Mouse (Mus musculus) right cerebral cortex, adult 2 months (tissue): ENCODE results near the gene Diaph2.
A peak's percentile ranks its signal among the peaks of the same experiment; 100 is the strongest.
"Not testable (repeated sequence)": the region's sequence is repeated elsewhere in the genome, so short reads cannot be mapped to it uniquely, and the experiment has no call there.

ENCODE experiments used
- DNase-seq, 2 experiments: peaks; one replicate each; pipeline ENCODE4 v3.0.0; 2021 to 2022; ENCODE audit warnings: low spot score in 2 of 2

Diaph2 gene

DNA sequence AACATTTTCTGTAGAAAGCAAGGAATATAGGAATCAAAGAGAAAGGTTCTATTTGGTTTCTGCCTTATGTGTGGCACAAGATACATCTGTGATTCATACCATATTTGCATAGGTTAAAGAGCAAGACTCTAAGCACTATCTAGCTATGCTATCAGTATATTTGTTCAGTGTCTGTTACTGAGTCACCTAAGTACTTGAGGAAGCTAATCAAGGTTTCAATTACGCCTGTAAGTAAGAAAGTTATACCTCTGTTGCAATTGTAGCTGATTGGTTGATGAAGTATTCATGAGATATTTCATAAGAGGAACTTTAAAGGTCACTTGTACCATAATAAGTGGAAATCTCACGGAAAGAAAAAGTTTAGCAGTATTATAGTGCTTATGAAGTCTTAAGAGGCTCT lies 531.9 kb downstream of the Diaph2 start:
- DNase-seq, result no peak

DNA sequence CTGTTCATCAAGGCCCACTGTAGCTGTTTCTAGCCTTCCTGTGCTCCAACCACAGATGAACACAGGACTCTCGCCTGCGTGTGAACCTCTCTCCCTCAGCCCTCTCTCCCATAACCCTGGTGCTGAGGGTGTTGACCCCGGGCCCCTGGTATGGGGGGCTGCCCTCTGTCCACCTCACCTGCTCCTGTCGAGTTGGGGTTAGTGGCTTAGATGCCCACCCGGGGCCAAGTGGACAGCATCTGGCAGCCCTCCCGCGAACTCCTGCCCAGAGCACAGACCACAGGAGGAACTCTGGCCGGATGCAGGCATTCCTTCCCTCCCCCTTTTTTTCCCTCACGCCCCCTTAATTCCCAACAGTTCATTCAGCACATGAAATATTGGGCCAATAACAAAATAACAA lies 537.5 kb downstream of the Diaph2 start:
- no peak for DNase-seq

DNA sequence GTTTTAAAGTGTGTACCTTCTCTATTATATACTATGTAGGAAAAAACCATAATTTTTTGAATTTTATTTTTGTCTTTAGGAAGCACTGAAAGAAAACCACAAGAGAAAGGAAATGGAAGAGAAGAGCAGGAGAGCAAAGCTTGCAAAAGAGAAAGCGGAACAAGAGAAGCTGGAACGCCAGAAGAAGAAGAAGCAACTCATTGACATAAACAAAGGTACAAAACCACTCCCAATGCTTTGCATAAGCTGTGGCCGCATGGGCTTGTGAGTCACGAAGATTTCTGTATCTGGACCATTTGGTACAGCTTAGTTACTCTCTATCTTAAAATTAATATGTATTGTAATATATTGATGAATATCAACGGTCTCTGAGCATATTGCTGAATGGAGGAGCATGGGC lies 540.2 kb downstream of the Diaph2 start:
- DNase-seq, result no peak

DNA sequence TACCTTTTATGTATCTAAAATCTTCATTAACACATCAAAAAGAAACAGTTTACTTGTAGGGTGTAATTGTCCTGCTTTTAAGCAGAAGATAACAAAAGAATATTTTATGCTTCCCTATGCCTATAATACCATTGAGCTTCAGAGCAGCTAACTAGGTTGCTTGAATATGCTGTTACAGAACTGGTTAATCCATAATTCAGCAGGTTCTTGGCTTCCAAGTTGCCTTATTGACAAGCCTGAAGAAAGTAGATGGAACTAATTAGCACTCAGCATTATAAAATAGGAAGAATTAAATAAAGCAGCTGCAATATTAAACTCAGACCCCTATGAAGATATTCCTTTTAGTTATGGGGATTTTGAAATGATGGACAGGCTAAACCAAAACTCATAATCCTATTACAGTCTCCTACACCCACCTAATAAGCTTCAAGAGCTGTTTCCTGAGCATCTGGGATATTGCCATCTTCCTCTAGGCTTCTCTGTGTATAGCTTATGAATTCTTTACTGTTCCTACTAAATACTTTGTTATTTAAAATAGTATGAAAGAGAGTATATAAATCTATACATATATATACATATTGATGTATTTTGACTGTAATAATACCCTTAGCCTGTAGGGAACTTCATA lies 601.4 kb downstream of the Diaph2 start:
- DNase-seq, result no peak

DNA sequence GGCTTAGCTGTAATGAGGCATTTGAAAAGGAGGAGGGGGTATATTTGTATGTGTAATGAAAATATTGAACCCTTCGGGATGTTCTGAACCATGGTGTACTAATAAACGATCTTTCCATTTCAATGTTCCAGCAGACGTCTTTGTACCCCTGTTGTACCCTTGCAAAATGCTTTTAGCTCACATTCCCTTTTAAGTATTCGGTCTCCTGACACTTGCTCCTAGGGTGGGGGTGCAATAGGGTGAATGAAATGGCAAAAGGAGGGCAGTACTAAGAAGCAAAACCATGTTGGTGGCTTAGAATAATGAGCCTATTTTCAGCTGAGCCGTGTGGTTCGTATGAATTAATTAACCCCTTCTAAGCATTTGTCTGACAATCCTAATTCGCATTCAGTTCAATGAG lies 601.9 kb downstream of the Diaph2 start:
- DNase-seq, result no peak

DNA sequence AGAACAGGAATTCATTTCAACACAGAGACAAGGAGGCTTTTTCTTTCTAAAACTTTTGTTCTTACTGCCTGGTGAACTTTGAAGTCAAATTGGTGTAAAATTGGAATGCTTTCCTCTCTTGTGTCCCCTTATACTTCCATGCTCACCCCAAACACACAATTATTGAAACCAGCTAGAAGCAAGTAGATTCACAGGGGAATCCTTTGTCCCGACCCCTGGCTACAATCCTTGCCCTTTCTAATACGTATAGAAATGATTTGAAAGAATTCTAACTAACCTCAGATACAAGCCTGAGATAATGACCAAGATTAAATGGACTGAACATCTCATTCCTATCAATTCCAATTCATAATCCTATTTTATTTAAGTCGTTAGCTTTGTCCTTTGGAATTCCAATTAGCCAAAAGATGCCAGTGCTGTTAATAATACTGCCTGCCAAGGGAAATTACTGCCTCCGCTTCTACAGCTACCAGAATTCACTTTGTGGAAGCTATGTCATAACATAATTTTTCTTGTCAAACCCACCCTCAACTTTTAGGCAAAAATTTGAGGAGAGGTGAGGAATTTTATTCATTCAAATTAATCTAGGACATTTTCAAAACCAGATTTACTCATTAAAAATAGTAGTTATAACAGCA lies 644.1 kb downstream of the Diaph2 start:
- no peak for DNase-seq

DNA sequence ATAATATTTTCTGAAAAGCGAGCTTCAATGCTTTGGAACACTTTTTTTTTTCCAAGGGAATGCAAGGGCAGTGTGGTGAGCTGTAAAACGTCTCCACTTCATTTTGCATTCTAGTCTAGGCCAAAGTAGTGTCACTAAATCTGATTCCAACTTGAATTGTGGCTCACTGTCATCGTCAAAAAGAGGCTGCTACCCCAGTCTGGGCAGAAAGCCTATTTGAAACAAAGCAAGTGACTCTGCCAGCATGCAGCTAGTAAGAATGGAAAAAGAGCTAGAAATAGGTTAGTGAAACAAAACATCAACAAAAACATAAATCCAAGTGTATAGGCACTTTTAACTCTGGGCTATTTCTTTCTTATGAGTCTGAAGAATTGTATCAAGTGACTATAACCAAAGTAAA lies 653.7 kb downstream of the Diaph2 start:
- DNase-seq, result no peak

DNA sequence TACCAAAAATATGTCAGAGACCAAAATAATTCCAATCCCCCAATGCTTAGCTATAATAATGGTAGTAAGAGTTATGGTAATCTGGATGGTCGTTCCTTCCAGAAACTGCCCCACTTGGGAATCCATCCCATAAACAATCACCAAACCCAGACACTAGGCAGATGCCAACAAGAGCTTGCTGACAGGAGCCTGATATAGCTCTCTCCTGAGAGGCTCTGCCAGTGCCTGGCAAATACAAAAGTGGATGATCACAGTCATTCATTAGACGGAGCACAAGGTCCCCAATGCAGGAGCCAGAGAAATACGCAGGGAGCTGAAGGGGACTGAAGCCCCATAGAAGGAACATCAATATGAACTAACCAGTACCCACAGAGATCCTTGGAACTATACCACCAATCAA lies 657.9 kb downstream of the Diaph2 start:
- DNase-seq, result not testable (repeated sequence)

DNA sequence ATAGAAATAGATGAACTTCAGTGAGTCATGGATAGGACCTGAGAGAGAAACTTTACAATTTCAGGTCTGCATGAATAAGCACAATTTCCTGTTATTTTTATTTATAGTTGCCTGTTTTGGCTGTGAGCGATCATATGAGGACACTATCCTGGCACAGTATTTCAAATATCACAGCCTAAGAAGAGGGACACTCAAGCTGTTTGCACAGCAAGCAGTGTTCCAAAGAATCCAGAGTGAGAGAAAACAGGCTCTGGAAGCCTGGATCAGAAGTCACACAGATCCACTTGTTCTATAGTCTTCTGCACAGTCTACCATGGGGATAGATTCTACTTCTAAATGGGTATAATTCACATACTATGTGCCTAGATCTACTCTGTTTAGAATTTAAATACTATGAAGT lies 659.4 kb downstream of the Diaph2 start:
- no peak for DNase-seq

DNA sequence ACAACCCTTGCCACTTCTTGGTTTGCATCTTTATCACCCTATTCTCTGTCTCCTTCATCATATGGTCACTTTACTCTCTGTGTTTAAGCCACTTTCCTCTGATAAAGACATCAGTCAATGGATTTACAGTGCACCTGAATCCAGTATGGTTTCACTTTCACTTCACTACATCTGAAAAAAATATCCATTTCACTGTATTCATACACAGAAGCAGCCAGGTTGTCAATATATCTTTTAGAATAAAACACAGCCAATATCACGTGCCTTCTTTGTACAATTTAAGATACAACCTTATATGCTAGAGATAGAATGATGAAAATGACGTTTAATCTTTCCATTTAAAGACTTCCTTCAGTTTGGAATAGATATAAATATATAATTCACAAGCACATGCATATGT lies 673.6 kb downstream of the Diaph2 start:
- no peak for DNase-seq

DNA sequence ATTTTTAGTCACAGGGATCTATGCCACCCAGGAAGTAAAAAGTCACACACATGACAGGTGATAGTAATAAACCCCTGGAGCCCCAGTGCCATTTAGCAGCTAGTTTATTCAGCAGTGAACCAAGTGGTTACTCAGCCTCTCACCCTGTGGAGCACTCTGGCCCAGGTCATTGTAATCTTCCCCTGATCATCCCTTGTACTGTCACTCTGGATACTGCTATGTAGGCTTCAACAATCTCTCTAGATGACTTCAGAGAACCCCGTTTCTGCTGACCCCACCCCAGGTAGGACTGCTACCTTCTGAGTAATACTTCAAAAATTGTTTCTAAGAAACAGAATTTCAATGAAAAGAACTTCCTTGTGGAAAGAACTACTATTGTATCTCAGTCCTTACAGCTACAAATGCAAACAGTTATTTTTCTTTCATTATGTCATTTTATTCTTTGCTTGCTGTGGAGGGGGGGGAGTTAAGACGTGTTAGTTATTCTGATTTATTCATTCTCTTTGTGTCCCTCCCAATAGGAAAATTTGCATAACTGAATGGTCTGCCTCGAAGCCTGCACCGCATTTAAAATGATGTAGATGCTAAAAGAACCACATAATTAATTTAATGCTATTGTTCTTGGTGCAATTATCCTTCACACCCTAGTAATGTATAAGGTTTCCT lies 702.4 kb downstream of the Diaph2 start:
- no peak for DNase-seq

DNA sequence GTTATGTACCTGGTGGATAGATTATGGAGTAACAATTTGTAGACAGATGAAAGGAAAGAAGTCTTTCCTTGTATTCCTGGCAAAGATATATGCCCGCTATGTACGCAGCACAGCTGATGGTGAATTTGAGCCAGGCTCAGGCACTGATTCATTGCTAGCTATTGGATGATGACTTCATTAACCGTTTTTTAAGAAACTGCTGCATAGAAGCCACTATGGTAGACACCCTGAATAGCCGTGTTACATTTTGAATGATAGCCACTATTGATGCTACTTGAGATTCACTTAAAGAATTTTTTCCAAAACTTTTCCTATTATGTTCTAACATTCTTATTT lies 702.9 kb downstream of the Diaph2 start:
- no peak for DNase-seq

DNA sequence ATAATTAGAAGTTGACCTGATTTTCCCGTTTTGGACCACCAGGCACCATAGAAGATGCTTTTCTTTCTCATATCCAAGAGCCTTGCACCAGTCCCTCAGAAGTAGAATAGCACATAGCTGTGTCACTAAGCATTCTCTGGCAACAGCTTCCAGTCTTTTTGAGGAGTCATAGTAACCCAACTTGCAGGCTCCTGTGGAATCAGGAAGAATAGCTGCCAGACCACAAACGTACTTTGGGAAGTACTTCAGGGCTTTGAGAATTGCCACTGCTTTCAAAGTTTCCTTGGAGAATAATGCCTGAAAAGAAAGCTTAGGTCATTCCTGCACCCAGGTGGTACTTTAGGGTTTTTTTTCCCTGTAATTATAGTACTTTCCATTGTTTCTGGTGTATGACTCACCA lies 723.6 kb downstream of the Diaph2 start:
- no peak for DNase-seq

DNA sequence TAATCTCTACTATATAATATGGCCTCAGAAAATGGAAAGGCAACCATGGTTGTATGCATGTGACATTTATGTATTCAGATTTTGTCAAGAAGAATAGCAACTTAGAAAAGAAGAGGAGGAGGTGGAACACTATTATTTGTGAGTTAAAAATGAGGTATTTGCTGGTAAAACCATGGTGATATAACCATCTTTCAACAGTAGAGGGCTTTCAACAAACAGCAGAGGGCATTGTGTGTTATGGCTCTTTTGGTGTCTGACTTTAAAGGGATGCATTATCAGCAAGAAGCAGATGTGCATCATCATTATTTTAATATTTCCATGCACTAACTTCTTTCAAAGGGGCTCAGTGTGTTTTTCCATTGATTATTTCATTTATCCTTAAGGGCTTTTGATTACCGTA lies 731.3 kb downstream of the Diaph2 start:
- DNase-seq, result no peak

DNA sequence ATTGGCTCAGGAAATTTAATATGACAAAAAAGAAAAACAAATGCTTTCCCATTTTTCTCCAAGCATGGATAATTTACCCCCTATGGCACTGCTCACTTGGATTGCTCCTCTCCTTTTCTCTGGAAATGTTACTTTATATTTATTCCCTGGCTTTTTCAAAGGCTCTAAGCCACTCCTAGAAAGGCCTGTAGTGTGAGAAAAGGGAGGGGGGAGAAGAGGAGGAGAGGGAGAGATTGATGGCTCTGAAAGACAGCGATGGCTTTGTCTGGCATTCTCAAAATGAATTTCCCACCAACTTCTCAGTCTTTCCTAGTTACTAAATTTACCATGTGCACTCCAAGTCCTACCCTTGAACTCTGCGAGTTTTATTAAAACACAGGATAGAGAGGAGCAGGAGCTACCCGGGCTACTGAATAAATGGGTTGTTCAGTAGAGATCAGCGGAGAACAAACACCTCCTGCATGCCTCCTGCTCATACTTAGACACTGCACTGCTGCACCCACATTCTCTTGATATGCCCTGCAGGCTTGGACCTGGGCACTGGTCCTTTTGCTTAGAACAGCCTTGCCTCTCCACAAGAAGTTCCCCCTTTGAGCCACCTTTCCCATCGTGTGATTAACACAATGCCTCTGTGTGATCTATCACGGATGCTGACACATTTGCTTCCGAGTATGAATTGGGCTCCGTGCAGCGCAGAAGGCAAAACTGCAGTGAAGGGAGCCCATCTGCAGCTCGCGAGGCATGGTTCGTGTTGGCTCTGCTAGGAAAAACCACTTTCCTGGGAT lies 753.3 kb downstream of the Diaph2 start:
- peak; percentile 11 to 24 for DNase-seq

DNA sequence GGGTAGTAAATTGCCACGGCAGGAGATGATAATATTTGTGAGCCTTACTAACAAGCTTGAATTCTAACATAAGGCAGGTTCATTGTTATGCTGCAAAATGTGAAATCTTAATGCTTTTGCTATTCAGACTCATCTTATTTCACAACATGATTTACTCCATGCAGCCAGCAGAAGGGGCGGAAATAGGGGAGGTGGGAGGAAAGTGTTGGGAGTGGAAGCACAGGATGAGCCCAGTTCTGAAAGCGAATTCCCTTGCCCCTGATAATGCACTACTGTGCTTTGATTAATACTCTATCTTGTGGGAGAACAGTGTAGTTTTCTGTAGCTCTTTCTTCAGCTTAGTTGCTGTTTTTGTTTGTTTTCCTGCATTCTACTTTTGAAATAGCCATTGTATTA lies 753.9 kb downstream of the Diaph2 start:
- DNase-seq, result peak in 1 of 2 experiments; percentile 4

DNA sequence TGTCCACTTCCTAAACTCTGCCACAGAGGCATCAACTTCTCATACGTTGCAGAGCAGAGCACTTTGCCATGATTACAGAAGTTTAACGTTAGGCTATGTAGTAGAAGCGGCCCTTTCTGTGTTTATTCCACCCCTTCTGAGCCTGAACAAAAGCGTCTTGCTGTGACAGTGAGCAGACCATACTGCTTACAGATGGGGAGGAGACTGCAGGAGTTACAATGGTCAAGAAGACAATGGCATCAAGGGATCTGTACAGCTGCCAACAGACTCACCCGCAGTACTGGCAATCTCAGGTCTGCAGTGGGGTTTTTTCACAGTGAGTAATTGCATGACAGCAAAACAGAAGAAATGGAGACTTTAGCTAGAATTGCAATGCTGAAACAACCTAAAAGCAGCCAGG lies 756.1 kb downstream of the Diaph2 start:
- no peak for DNase-seq
